In the genomic region with DNA sequence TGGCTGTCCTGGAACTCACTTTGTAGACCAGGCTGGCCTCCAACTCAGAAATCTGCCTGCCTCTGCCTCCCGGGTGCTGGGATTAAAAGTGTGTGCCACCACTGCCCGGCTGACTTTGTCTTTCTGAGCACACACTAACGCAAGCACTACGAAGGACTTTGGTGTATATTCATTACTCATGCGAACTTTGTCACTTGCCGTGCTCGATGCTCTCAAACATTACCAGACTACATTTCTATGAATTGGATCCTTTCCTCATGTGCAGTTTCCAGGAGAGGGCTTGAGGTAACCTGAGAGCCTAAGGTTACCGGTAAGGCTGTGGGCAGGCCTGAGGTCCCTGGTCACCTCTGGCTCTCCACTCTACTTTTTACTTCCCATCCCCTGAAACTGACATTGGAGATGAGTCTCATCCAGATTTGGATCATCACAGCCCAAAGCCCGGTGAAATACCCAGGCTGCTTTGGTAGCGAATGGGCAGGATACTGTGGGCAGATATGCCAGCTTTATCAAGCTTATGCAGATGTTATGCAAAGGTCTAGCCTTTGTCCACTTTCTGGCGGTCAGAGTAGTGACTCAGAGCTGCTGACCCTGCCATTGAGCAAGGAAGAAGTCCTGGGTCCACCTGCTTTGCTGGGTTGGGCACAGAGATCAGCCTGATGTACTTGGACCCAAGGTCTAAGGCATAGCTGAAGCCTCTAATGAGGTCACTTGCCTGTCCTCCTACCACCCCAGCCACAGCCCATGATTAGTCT, we compare ENCODE assay signal across 11 mouse cellular contexts. TPM values are rescaled to one million over a fixed set of nuclear protein-coding genes. Genes with fewer than 3 reads are reported as not detected.
"Had no signal": no experiment of that assay in that cellular context is flagged by ENCODE, and none has a peak within 500 bp of the region (broad histone marks: within the 10 kb centered on the region; RNA-seq: fewer than 3 reads in every experiment).

No protein-coding gene starts in this region.

- ATAC-seq: inflammation-experienced regulatory T-cells, adult 6 months; lung, postnatal 0 days had no signal

- H3K36me3 ChIP-seq: limb, embryonic 12.5 days; midbrain, embryonic 15.5 days had no signal

- H3K27me3 ChIP-seq: midbrain, embryonic 15.5 days had no signal

- DNase-seq: lung, adult 2 months; lung, postnatal 36 days; right cerebral cortex, postnatal 14 days; thymus, postnatal 36 days had no signal

- H3K9ac ChIP-seq: limb, embryonic 12.5 days; liver, embryonic 14.5 days; midbrain, embryonic 15.5 days had no signal

- H3K27ac ChIP-seq: limb, embryonic 12.5 days; liver, embryonic 14.5 days had no signal

- H3K9me3 ChIP-seq: limb, embryonic 12.5 days; midbrain, embryonic 15.5 days had no signal

RNA-seq across cellular contexts. Expression of gene Cdhr2, which starts 5.6 kb away (rescaled TPM):
- total RNA-seq: megakaryocyte progenitor cell, adult 5-6 weeks had no signal
- polyA plus RNA-seq: inflammation-experienced regulatory T-cells, adult 6 months; lung, postnatal 0 days had no signal

RNA-seq across cellular contexts. Expression of gene Gprin1, which starts 54.0 kb away (rescaled TPM):
- total RNA-seq: megakaryocyte progenitor cell, adult 5-6 weeks; monocyte, adult 5-6 weeks had no signal
- polyA plus RNA-seq: inflammation-experienced regulatory T-cells, adult 6 months; lung, postnatal 0 days had no signal
